8 mouse cellular contexts compared by ENCODE assay signal in genomic region chr2:72038651-72039251, GRCm38 (mm10). TPM values are rescaled to one million over a fixed set of nuclear protein-coding genes. Genes with fewer than 3 reads are reported as not detected.
A peak's percentile ranks its signal among the peaks of the same experiment; 100 is the strongest.
DNase-seq lines count a peak whose midpoint lies in the region; ATAC-seq and TF ChIP-seq lines count a peak whose summit lies in the region.

No protein-coding gene starts in this region.

- H3K36me3 ChIP-seq in heart, embryonic 16.5 days (ENCODE audit: control insufficient read depth, insufficient read depth) = no peaks in the 10 kb centered on the region
- H3K36me3 ChIP-seq in thymus, adult 2 months (ENCODE audit: control insufficient read depth, insufficient read depth, low read length) = no peaks in the 10 kb centered on the region

- ATAC-seq in heart, embryonic 16.5 days (replicated peaks; ENCODE audit: extremely low read depth, insufficient read depth, low FRiP score) = peak; percentile 23; the same call in 1 of the 2 replicates

- 0 out of 2 replicates have a peak, but pooled peaks cover 2% of the 10 kb centered on the region for H3K4me1 ChIP-seq in heart, embryonic 16.5 days (ENCODE audit: control insufficient read depth, insufficient read depth, low read length)
- no peaks in the 10 kb centered on the region for H3K4me1 ChIP-seq in thymus, adult 2 months (replicated peaks; ENCODE audit: control insufficient read depth, insufficient read depth, low read length)

- TF ChIP-seq POLR2A in thymus, adult 2 months (IDR thresholded peaks at IDR 0.05; ENCODE audit: control insufficient read depth, extremely low read depth, insufficient read depth, low read length, poor library complexity) = no peak

- no peaks in the 10 kb centered on the region for H3K27me3 ChIP-seq in heart, embryonic 16.5 days (ENCODE audit: control insufficient read depth, insufficient read depth, low read length)
- H3K27me3 ChIP-seq in thymus, adult 2 months (ENCODE audit: control insufficient read depth, insufficient read depth, low read length) = no peaks in the 10 kb centered on the region

- peak; percentile 18 for DNase-seq in embryo, embryonic 10 days (ENCODE audit: low spot score)
- no peak for DNase-seq in embryo, embryonic 9.5 days (ENCODE audit: extremely low spot score)
- peak; percentile 25 for DNase-seq in 3134 (ENCODE audit: extremely low read depth, insufficient read length, low spot score)
- peak; percentile 65 to 72 for DNase-seq in cerebellum, postnatal 36 days
- DNase-seq in layer of hippocampus, postnatal 14 days (ENCODE audit: low spot score in 2 of 2) = peak; percentile 59 to 67
- peak; percentile 50 for DNase-seq in ovary, postnatal 36 days (ENCODE audit: low spot score)
- no peak for DNase-seq in thymus, adult 2 months

- peak overlapping the region; percentile 31; the same call in 1 of the 2 replicates for H3K4me2 ChIP-seq in heart, embryonic 16.5 days (ENCODE audit: low read depth, low read length)

- H3K27ac ChIP-seq in heart, embryonic 16.5 days (ENCODE audit: low read length) = peak overlapping the region; percentile 14
- no peak overlapping the region for H3K27ac ChIP-seq in thymus, adult 2 months (ENCODE audit: control insufficient read depth, insufficient read depth, low read length)

- H3K9ac ChIP-seq in heart, embryonic 16.5 days (ENCODE audit: low read length) = no peak overlapping the region

- no peaks in the 10 kb centered on the region for H3K9me3 ChIP-seq in heart, embryonic 16.5 days (replicated peaks; ENCODE audit: control insufficient read depth, low read length)

- no peak for TF ChIP-seq CTCF in thymus, adult 2 months (IDR thresholded peaks at IDR 0.05; ENCODE audit: borderline replicate concordance, control insufficient read depth, extremely low read depth, insufficient read depth, low read length, poor library complexity)

- H3K4me3 ChIP-seq in heart, embryonic 16.5 days (ENCODE audit: low read length) = no peak overlapping the region
- no peak overlapping the region for H3K4me3 ChIP-seq in thymus, adult 2 months (ENCODE audit: control insufficient read depth, insufficient read depth, low read length)

- WGBS in heart, embryonic 16.5 days = 58% methylated on average over 18 of the region's 18 CpGs
- 88% methylated on average over 18 of the region's 18 CpGs for WGBS in thymus, adult 2 months

RNA-seq across cellular contexts. Expression of gene Rapgef4, which starts 57.7 kb away (rescaled TPM):
- polyA plus RNA-seq in heart, embryonic 16.5 days (2015; fragmentation: Nextera tagmentation; extraction: Ambion mirVana) = 4.1 and 5.4 TPM in 2 replicates
- 100 to 1,000 TPM; 208 to 217 TPM for total RNA-seq in layer of hippocampus, postnatal 14 days (2021)
- polyA plus RNA-seq in thymus, adult 2 months (2012; rRNA removed) = 8.3 and 9.2 TPM in 2 replicates

Comparison
In these comparisons a context has a peak if more than half of its experiments do, and no peak if none do; other contexts are left out.
1. DNase-seq: peak in embryo, embryonic 10 days (single experiment), 3134 (single experiment), cerebellum, postnatal 36 days (2 of 2), layer of hippocampus, postnatal 14 days (2 of 2) and ovary, postnatal 36 days (single experiment); none in embryo, embryonic 9.5 days (single experiment) and thymus, adult 2 months (single experiment).